Mouse (Mus musculus) heart, postnatal 25 days (tissue): ENCODE results near the gene Mss51. TPM values are rescaled to one million over a fixed set of nuclear protein-coding genes. Genes with fewer than 3 reads are reported as not detected.

ENCODE experiments used
- DNase-seq: peaks from one replicate; pipeline ENCODE4 v3.0.0; 2022; ENCODE audit warnings: low spot score
- intact Hi-C: fragments of 180-260 bp; cut with DNase I; formaldehyde crosslinking; loops from one replicate; pipeline ENCODE4 v1.15.1; 2025
- total RNA-seq, 2 experiments: library from RNA; stranded (reverse); gene quantifications; 2 replicates each; pipeline ENCODE4 v1.2.3; 2021

Mss51 gene
- total RNA-seq: under 1 TPM; 0.36 to 0.49 TPM

GRCm38 (mm10) chr14:20496603-20497002, at the start of gene Mss51:
TSS of gene Mss51 (minus strand) at chr14:20496901.
- no peak for DNase-seq
- intact Hi-C loops: no loop called here

GRCm38 (mm10) chr14:20546415-20546814, 49.7 kb upstream of the Mss51 start, which contains the start of gene Ppp3cb:
TSS of gene Ppp3cb (minus strand) at chr14:20546573.
- intact Hi-C loops: loop anchor here (5.0 kb wide), 1 partner anchor 149 kb away; no protein-coding TSS in a partner anchor
- peak; percentile 70 for DNase-seq

- DNase-seq: peak; percentile 87
- intact Hi-C loops: loop anchor here (5.0 kb wide), 1 partner anchor 148 kb away; no protein-coding TSS in a partner anchor
Measured at GRCm38 (mm10) chr14:20545529-20546331, 49.0 kb upstream of the Mss51 start.

GRCm38 (mm10) chr14:20544467-20545411, 48.0 kb upstream of the Mss51 start:
- intact Hi-C loops: loop anchor here (5.0 kb wide), 1 partner anchor 147 kb away; no protein-coding TSS in a partner anchor
- DNase-seq: no peak

GRCm38 (mm10) chr14:20529643-20530042, 32.9 kb upstream of the Mss51 start:
- DNase-seq: no peak
- intact Hi-C loops: no loop called here

GRCm38 (mm10) chr14:20520179-20520578, 23.5 kb upstream of the Mss51 start:
- DNase-seq: no peak
- intact Hi-C loops: no loop called here

- DNase-seq: no peak
- intact Hi-C loops: no loop called here
Measured at GRCm38 (mm10) chr14:20508424-20508823, 11.7 kb upstream of the Mss51 start.

GRCm38 (mm10) chr14:20502966-20503365, 6.3 kb upstream of the Mss51 start:
- no peak for DNase-seq
- intact Hi-C loops: no loop called here

GRCm38 (mm10) chr14:20499982-20500381, 3.3 kb upstream of the Mss51 start:
- intact Hi-C loops: no loop called here
- no peak for DNase-seq

- no peak for DNase-seq
- intact Hi-C loops: no loop called here
Measured at GRCm38 (mm10) chr14:20486031-20486430, 10.7 kb downstream of the Mss51 start.

GRCm38 (mm10) chr14:20482051-20482751, 14.5 kb downstream of the Mss51 start:
- DNase-seq: no peak
- intact Hi-C loops: no loop called here

- no peak for DNase-seq
- intact Hi-C loops: no loop called here
Measured at GRCm38 (mm10) chr14:20481211-20481610, 15.5 kb downstream of the Mss51 start.

GRCm38 (mm10) chr14:20480195-20480579, 16.5 kb downstream of the Mss51 start:
- intact Hi-C loops: no loop called here
- no peak for DNase-seq

GRCm38 (mm10) chr14:20479291-20480194, 17.2 kb downstream of the Mss51 start, which contains the start of gene Anxa7:
TSS of gene Anxa7 (minus strand) at chr14:20480133.
- intact Hi-C loops: loop anchor here (5.0 kb wide), 2 partner anchors 87 to 183 kb away; partner anchors contain the start of gene Mrps16
- peak; percentile 67 for DNase-seq

GRCm38 (mm10) chr14:20478801-20479200, 17.9 kb downstream of the Mss51 start:
- intact Hi-C loops: loop anchor here (5.0 kb wide), 2 partner anchors 86 to 184 kb away; partner anchors contain the start of gene Mrps16
- peak; percentile 47 for DNase-seq

GRCm38 (mm10) chr14:20478385-20478784, 18.3 kb downstream of the Mss51 start:
- intact Hi-C loops: loop anchor here (5.0 kb wide), 2 partner anchors 86 to 184 kb away; partner anchors contain the start of gene Mrps16
- no peak for DNase-seq

GRCm38 (mm10) chr14:20477261-20478025, 19.3 kb downstream of the Mss51 start:
- intact Hi-C loops: loop anchor here (5.0 kb wide), 2 partner anchors 85 to 185 kb away; partner anchors contain the start of gene Mrps16
- DNase-seq: no peak

- intact Hi-C loops: no loop called here
- DNase-seq: no peak
Measured at GRCm38 (mm10) chr14:20460216-20460615, 36.5 kb downstream of the Mss51 start.
